ENCODE assay signal across 12 mouse cellular contexts in genomic region chr10:94571927-94572620, GRCm38 (mm10).
DNase-seq lines count a peak whose midpoint lies in the region; ATAC-seq and TF ChIP-seq lines count a peak whose summit lies in the region.
"Had no signal": no experiment of that assay in that cellular context is flagged by ENCODE, and none has a peak within 500 bp of the region (broad histone marks: within the 10 kb centered on the region; RNA-seq: fewer than 3 reads in every experiment).

No protein-coding gene starts in this region.

- 81% methylated on average over 9 of the region's 9 CpGs for WGBS in heart, embryonic 10.5 days
- WGBS in midbrain, postnatal 0 days = 87% methylated on average over 9 of the region's 9 CpGs
- WGBS in midbrain, embryonic 10.5 days = 89% methylated on average over 9 of the region's 9 CpGs

- H3K27me3 ChIP-seq in heart, embryonic 10.5 days (ENCODE audit: insufficient read depth, poor library complexity, severe bottlenecking) = no peaks in the 10 kb centered on the region
- H3K27me3 ChIP-seq in midbrain, postnatal 0 days (ENCODE audit: insufficient read depth, low read length) = no peaks in the 10 kb centered on the region
- H3K27me3 ChIP-seq in midbrain, embryonic 10.5 days (ENCODE audit: low read depth, poor library complexity, severe bottlenecking) = no peaks in the 10 kb centered on the region

- peak overlapping the region; percentile 64; the same call in 1 of the 2 replicates for H3K27ac ChIP-seq in heart, embryonic 10.5 days
- no peak overlapping the region for H3K27ac ChIP-seq in midbrain, postnatal 0 days (ENCODE audit: low read depth, low read length)
- H3K27ac ChIP-seq in midbrain, embryonic 10.5 days (replicated peaks) = no peak overlapping the region
- H3K27ac ChIP-seq: hindbrain, embryonic 14.5 days; limb, embryonic 10.5 days had no signal

- peak; percentile 41 for TF ChIP-seq CTCF in midbrain, postnatal 0 days (IDR thresholded peaks at IDR 0.05)

- H3K9me3 ChIP-seq in heart, embryonic 10.5 days = no peaks in the 10 kb centered on the region
- H3K9me3 ChIP-seq in midbrain, postnatal 0 days (ENCODE audit: low read length) = no peaks in the 10 kb centered on the region
- no peaks in the 10 kb centered on the region for H3K9me3 ChIP-seq in midbrain, embryonic 10.5 days (replicated peaks)
- H3K9me3 ChIP-seq: limb, embryonic 10.5 days had no signal

- H3K4me1 ChIP-seq in heart, embryonic 10.5 days = peaks cover 62% of the 10 kb centered on the region
- no peaks in the 10 kb centered on the region for H3K4me1 ChIP-seq in midbrain, postnatal 0 days (ENCODE audit: insufficient read depth, low read length)
- no peaks in the 10 kb centered on the region for H3K4me1 ChIP-seq in midbrain, embryonic 10.5 days

- intact Hi-C loops in heart, postnatal 36 days (cut with DNase I) = loop anchor here (1.0 kb wide), 1 partner anchor 48 kb away; no protein-coding TSS in a partner anchor

- ATAC-seq in midbrain, postnatal 0 days (ENCODE audit: low FRiP score) = no peak
- ATAC-seq in erythroid progenitor cell, adult 5-6 weeks (replicated peaks; ENCODE audit: low FRiP score, poor library complexity, severe bottlenecking) = no peak

- DNase-seq in heart, embryonic 10.5 days (ENCODE audit: low spot score) = no peak
- no peak for DNase-seq in heart, postnatal 36 days
- DNase-seq in midbrain, postnatal 0 days (ENCODE audit: low spot score) = no peak
- no peak for DNase-seq in midbrain, embryonic 10.5 days (ENCODE audit: low spot score)
- DNase-seq in T-cell, adult 2 months (ENCODE audit: low spot score) = peak; percentile 7
- DNase-seq in naive thymus-derived CD4-positive, alpha-beta T cell, adult 2 months (ENCODE audit: low read depth) = peak; percentile 12
- DNase-seq in layer of hippocampus, postnatal 10 days (ENCODE audit: low spot score in 2 of 2) = no peak
- DNase-seq: cerebellum, postnatal 25 days; gastrocnemius, postnatal 10 days had no signal

- no peak overlapping the region for H3K4me2 ChIP-seq in midbrain, postnatal 0 days (ENCODE audit: low read depth, low read length, poor library complexity, severe bottlenecking)
- H3K4me2 ChIP-seq: hindbrain, embryonic 14.5 days had no signal

- H3K36me3 ChIP-seq in heart, embryonic 10.5 days = no peaks in the 10 kb centered on the region
- H3K36me3 ChIP-seq in midbrain, postnatal 0 days (ENCODE audit: insufficient read depth, low read length) = no peaks in the 10 kb centered on the region
- H3K36me3 ChIP-seq in midbrain, embryonic 10.5 days = no peaks in the 10 kb centered on the region
- H3K36me3 ChIP-seq: limb, embryonic 10.5 days had no signal

- H3K4me3 ChIP-seq in heart, embryonic 10.5 days = no peak overlapping the region
- no peak overlapping the region for H3K4me3 ChIP-seq in midbrain, postnatal 0 days (ENCODE audit: low read depth, low read length)
- H3K4me3 ChIP-seq in midbrain, embryonic 10.5 days = no peak overlapping the region
- H3K4me3 ChIP-seq: limb, embryonic 10.5 days had no signal

- H3K9ac ChIP-seq in midbrain, postnatal 0 days (replicated peaks; ENCODE audit: low read length, poor library complexity, severe bottlenecking) = no peak overlapping the region
- H3K9ac ChIP-seq: hindbrain, embryonic 14.5 days had no signal

Comparison
In these comparisons a context has a peak if more than half of its experiments do, and no peak if none do; other contexts are left out.
1. DNase-seq: peak in T-cell, adult 2 months (single experiment) and naive thymus-derived CD4-positive, alpha-beta T cell, adult 2 months (single experiment); none in heart, embryonic 10.5 days (single experiment), heart, postnatal 36 days (0 of 2), midbrain, postnatal 0 days (single experiment), midbrain, embryonic 10.5 days (single experiment) and layer of hippocampus, postnatal 10 days (0 of 2).